In genomic region chr2:164519171-164519526, GRCm38 (mm10) we compare ENCODE assay signal across 29 mouse cellular contexts. TPM values are rescaled to one million over a fixed set of nuclear protein-coding genes. Genes with fewer than 3 reads are reported as not detected.
DNase-seq lines count a peak whose midpoint lies in the region; ATAC-seq and TF ChIP-seq lines count a peak whose summit lies in the region.
"Had no signal": no experiment of that assay in that cellular context is flagged by ENCODE, and none has a peak within 500 bp of the region (broad histone marks: within the 10 kb centered on the region; RNA-seq: fewer than 3 reads in every experiment).

No protein-coding gene starts in this region.

- 63% methylated on average over 6 of the region's 6 CpGs for WGBS in forebrain, embryonic 14.5 days
- WGBS in forebrain, embryonic 16.5 days = 51% methylated on average over 6 of the region's 6 CpGs
- WGBS in kidney, postnatal 0 days = 32% methylated on average over 6 of the region's 6 CpGs
- WGBS in kidney, embryonic 16.5 days = 34% methylated on average over 6 of the region's 6 CpGs
- 30% methylated on average over 6 of the region's 6 CpGs for WGBS in limb, embryonic 13.5 days
- 48% methylated on average over 6 of the region's 6 CpGs for WGBS in stomach, postnatal 0 days

- no peak overlapping the region for H3K4me3 ChIP-seq in forebrain, embryonic 14.5 days (ENCODE audit: low read depth, low read length)
- no peak overlapping the region for H3K4me3 ChIP-seq in forebrain, embryonic 16.5 days (replicated peaks; ENCODE audit: low read length)
- no peak overlapping the region for H3K4me3 ChIP-seq in kidney, postnatal 0 days (replicated peaks; ENCODE audit: low read depth, low read length)
- no peak overlapping the region for H3K4me3 ChIP-seq in kidney, embryonic 16.5 days (ENCODE audit: low read length)
- no peak overlapping the region for H3K4me3 ChIP-seq in limb, embryonic 13.5 days
- no peak overlapping the region for H3K4me3 ChIP-seq in stomach, postnatal 0 days (ENCODE audit: low read depth, low read length)
- H3K4me3 ChIP-seq: heart, adult 2 months; midbrain, embryonic 13.5 days had no signal

- peak; percentile 20 for DNase-seq in forebrain, embryonic 14.5 days (ENCODE audit: low spot score)
- peak; percentile 48 for DNase-seq in kidney, postnatal 0 days (ENCODE audit: low spot score)
- no peak for DNase-seq in stomach, postnatal 0 days (ENCODE audit: low spot score)
- DNase-seq in left cerebral cortex, adult 18-20 months (ENCODE audit: low spot score in 2 of 2) = no peak
- DNase-seq in layer of hippocampus, adult 11-12 months (ENCODE audit: low spot score) = no peak
- DNase-seq: cerebellum, adult 8-10 months; gastrocnemius, postnatal 10 days; heart, adult 2 months; kidney, postnatal 25 days; layer of hippocampus, adult 9-11 months; liver, postnatal 0 days; lung, postnatal 10 days; thymus, adult 2 months had no signal

- no peak for TF ChIP-seq CTCF in kidney, postnatal 0 days (IDR thresholded peaks at IDR 0.05; ENCODE audit: low read depth)
- TF ChIP-seq CTCF in stomach, postnatal 0 days (IDR thresholded peaks at IDR 0.05; ENCODE audit: low read depth) = no peak

- H3K9ac ChIP-seq in forebrain, embryonic 14.5 days (ENCODE audit: low read length) = no peak overlapping the region
- no peak overlapping the region for H3K9ac ChIP-seq in forebrain, embryonic 16.5 days (replicated peaks; ENCODE audit: low read depth, low read length)
- no peak overlapping the region for H3K9ac ChIP-seq in kidney, postnatal 0 days (ENCODE audit: low read depth, low read length)
- H3K9ac ChIP-seq in kidney, embryonic 16.5 days (replicated peaks; ENCODE audit: low read length) = no peak overlapping the region
- no peak overlapping the region for H3K9ac ChIP-seq in limb, embryonic 13.5 days
- H3K9ac ChIP-seq in stomach, postnatal 0 days (ENCODE audit: low read length) = no peak overlapping the region
- H3K9ac ChIP-seq: liver, postnatal 0 days; midbrain, embryonic 13.5 days had no signal

- H3K4me1 ChIP-seq in forebrain, embryonic 14.5 days (ENCODE audit: control insufficient read depth, insufficient read depth, low read length) = no peaks in the 10 kb centered on the region
- no peaks in the 10 kb centered on the region; the same call in 1 of the 2 replicates for H3K4me1 ChIP-seq in forebrain, embryonic 16.5 days (replicated peaks; ENCODE audit: control insufficient read depth, insufficient read depth, low read length)
- no peaks in the 10 kb centered on the region; the same call in 1 of the 2 replicates for H3K4me1 ChIP-seq in kidney, postnatal 0 days (replicated peaks; ENCODE audit: insufficient read depth, low read length)
- 0 out of 2 replicates have a peak, but pooled peaks cover 6% of the 10 kb centered on the region for H3K4me1 ChIP-seq in kidney, embryonic 16.5 days (ENCODE audit: insufficient read depth, low read length)
- peaks cover 30% of the 10 kb centered on the region for H3K4me1 ChIP-seq in limb, embryonic 13.5 days
- H3K4me1 ChIP-seq in stomach, postnatal 0 days (replicated peaks; ENCODE audit: control insufficient read depth, insufficient read depth) = no peaks in the 10 kb centered on the region
- H3K4me1 ChIP-seq: midbrain, embryonic 13.5 days had no signal

- H3K27me3 ChIP-seq in forebrain, embryonic 14.5 days (replicated peaks; ENCODE audit: control insufficient read depth, insufficient read depth, low read length) = no peaks in the 10 kb centered on the region
- H3K27me3 ChIP-seq in forebrain, embryonic 16.5 days (replicated peaks; ENCODE audit: control insufficient read depth, insufficient read depth, low read length) = no peaks in the 10 kb centered on the region
- H3K27me3 ChIP-seq in kidney, postnatal 0 days (ENCODE audit: insufficient read depth, low read length) = no peaks in the 10 kb centered on the region
- no peaks in the 10 kb centered on the region for H3K27me3 ChIP-seq in kidney, embryonic 16.5 days (ENCODE audit: insufficient read depth, low read length)
- 0 out of 2 replicates have a peak, but pooled peaks cover 4% of the 10 kb centered on the region for H3K27me3 ChIP-seq in limb, embryonic 13.5 days
- no peaks in the 10 kb centered on the region for H3K27me3 ChIP-seq in stomach, postnatal 0 days (ENCODE audit: control insufficient read depth, insufficient read depth, low read length)
- H3K27me3 ChIP-seq: midbrain, embryonic 13.5 days had no signal

- no peak overlapping the region for H3K4me2 ChIP-seq in forebrain, embryonic 14.5 days (ENCODE audit: low read length)
- H3K4me2 ChIP-seq in forebrain, embryonic 16.5 days (ENCODE audit: low read length) = no peak overlapping the region
- no peak overlapping the region for H3K4me2 ChIP-seq in kidney, postnatal 0 days (ENCODE audit: low read length)
- H3K4me2 ChIP-seq in kidney, embryonic 16.5 days (replicated peaks; ENCODE audit: low read depth, low read length) = no peak overlapping the region
- no peak overlapping the region for H3K4me2 ChIP-seq in limb, embryonic 13.5 days (replicated peaks)
- H3K4me2 ChIP-seq in stomach, postnatal 0 days (replicated peaks; ENCODE audit: low read depth) = no peak overlapping the region
- H3K4me2 ChIP-seq: midbrain, embryonic 13.5 days had no signal

- H3K36me3 ChIP-seq in forebrain, embryonic 14.5 days (ENCODE audit: control insufficient read depth, insufficient read depth, low read length) = no peaks in the 10 kb centered on the region
- no peaks in the 10 kb centered on the region for H3K36me3 ChIP-seq in forebrain, embryonic 16.5 days (ENCODE audit: control insufficient read depth, insufficient read depth)
- H3K36me3 ChIP-seq in kidney, postnatal 0 days (ENCODE audit: insufficient read depth, low read length) = no peaks in the 10 kb centered on the region
- H3K36me3 ChIP-seq in kidney, embryonic 16.5 days (ENCODE audit: insufficient read depth, low read length) = no peaks in the 10 kb centered on the region
- H3K36me3 ChIP-seq in limb, embryonic 13.5 days = no peaks in the 10 kb centered on the region
- H3K36me3 ChIP-seq in stomach, postnatal 0 days (ENCODE audit: control insufficient read depth, insufficient read depth, low read length) = no peaks in the 10 kb centered on the region
- H3K36me3 ChIP-seq: midbrain, embryonic 13.5 days had no signal

- ATAC-seq in forebrain, embryonic 14.5 days = peak; percentile 46
- ATAC-seq in forebrain, embryonic 16.5 days = no peak
- ATAC-seq in kidney, postnatal 0 days (replicated peaks; ENCODE audit: low FRiP score, low read depth) = no peak
- ATAC-seq in kidney, embryonic 16.5 days (ENCODE audit: low FRiP score, low TSS enrichment) = no peak
- peak; percentile 58 for ATAC-seq in limb, embryonic 13.5 days (ENCODE audit: low FRiP score, low read depth)
- no peak for ATAC-seq in stomach, postnatal 0 days (ENCODE audit: low FRiP score, low TSS enrichment)
- ATAC-seq: inflammation-experienced regulatory T-cells, adult 6 months; liver, postnatal 0 days; midbrain, embryonic 13.5 days had no signal

- no peak overlapping the region for H3K27ac ChIP-seq in forebrain, embryonic 14.5 days (ENCODE audit: low read depth, low read length)
- no peak overlapping the region for H3K27ac ChIP-seq in forebrain, embryonic 16.5 days (ENCODE audit: low read length)
- H3K27ac ChIP-seq in kidney, postnatal 0 days = no peak overlapping the region
- H3K27ac ChIP-seq in kidney, embryonic 16.5 days (ENCODE audit: low read length) = no peak overlapping the region
- peak overlapping the region; percentile 88 for H3K27ac ChIP-seq in limb, embryonic 13.5 days
- peak overlapping the region; percentile 71 for H3K27ac ChIP-seq in stomach, postnatal 0 days (replicated peaks)
- H3K27ac ChIP-seq: heart, adult 2 months; midbrain, embryonic 13.5 days had no signal

- no peak for TF ChIP-seq EP300 in stomach, postnatal 0 days (optimal IDR thresholded peaks at IDR 0.05)

- no peaks in the 10 kb centered on the region for H3K9me3 ChIP-seq in forebrain, embryonic 14.5 days (replicated peaks; ENCODE audit: control insufficient read depth, low read length)
- no peaks in the 10 kb centered on the region for H3K9me3 ChIP-seq in forebrain, embryonic 16.5 days (ENCODE audit: control insufficient read depth, low read length)
- H3K9me3 ChIP-seq in kidney, postnatal 0 days (replicated peaks; ENCODE audit: low read length) = no peaks in the 10 kb centered on the region
- H3K9me3 ChIP-seq in kidney, embryonic 16.5 days (ENCODE audit: low read length) = no peaks in the 10 kb centered on the region
- H3K9me3 ChIP-seq in limb, embryonic 13.5 days = peaks cover 11% of the 10 kb centered on the region; the same call in 1 of the 2 replicates
- H3K9me3 ChIP-seq in stomach, postnatal 0 days (ENCODE audit: control insufficient read depth, low read length) = no peaks in the 10 kb centered on the region
- H3K9me3 ChIP-seq: midbrain, embryonic 13.5 days had no signal

RNA-seq across cellular contexts. Expression of gene Pigt, which starts 21.8 kb away (rescaled TPM):
- polyA plus RNA-seq in forebrain, embryonic 14.5 days (2014; fragmentation: Nextera tagmentation; extraction: Ambion mirVana) = 66.8 and 72.2 TPM in 2 replicates
- 58.6 and 68.3 TPM in 2 replicates for polyA plus RNA-seq in forebrain, embryonic 16.5 days (2015; fragmentation: Nextera tagmentation; extraction: Ambion mirVana)
- 76.9 and 86.3 TPM in 2 replicates for polyA plus RNA-seq in kidney, postnatal 0 days (2015; fragmentation: Nextera tagmentation; extraction: Ambion mirVana)
- polyA plus RNA-seq in kidney, embryonic 16.5 days (2015; fragmentation: Nextera tagmentation; extraction: Ambion mirVana) = 70.7 and 75.8 TPM in 2 replicates
- 45.9 and 46.8 TPM in 2 replicates for polyA plus RNA-seq in limb, embryonic 13.5 days (2015; fragmentation: Nextera tagmentation; extraction: Ambion mirVana)
- polyA plus RNA-seq in stomach, postnatal 0 days (2015; fragmentation: Nextera tagmentation; extraction: Ambion mirVana) = 53.6 and 54.7 TPM in 2 replicates
- 10 to 100 TPM; 83.0 to 89.2 TPM for total RNA-seq in left cerebral cortex, adult 18-20 months (2021)

RNA-seq across cellular contexts. Expression of gene Dbndd2, which starts 33.2 kb away (rescaled TPM):
- 3.5 and 4.9 TPM in 2 replicates for polyA plus RNA-seq in forebrain, embryonic 14.5 days (2014; fragmentation: Nextera tagmentation; extraction: Ambion mirVana)
- polyA plus RNA-seq in forebrain, embryonic 16.5 days (2015; fragmentation: Nextera tagmentation; extraction: Ambion mirVana) = 5.3 and 9.2 TPM in 2 replicates
- polyA plus RNA-seq in kidney, postnatal 0 days (2015; fragmentation: Nextera tagmentation; extraction: Ambion mirVana) = 22.5 and 23.3 TPM in 2 replicates
- polyA plus RNA-seq in kidney, embryonic 16.5 days (2015; fragmentation: Nextera tagmentation; extraction: Ambion mirVana) = 12.6 and 18.2 TPM in 2 replicates
- polyA plus RNA-seq in limb, embryonic 13.5 days (2015; fragmentation: Nextera tagmentation; extraction: Ambion mirVana) = 1.4 and 2.3 TPM in 2 replicates
- 27.3 and 27.8 TPM in 2 replicates for polyA plus RNA-seq in stomach, postnatal 0 days (2015; fragmentation: Nextera tagmentation; extraction: Ambion mirVana)
- total RNA-seq in left cerebral cortex, adult 18-20 months (2021) = 100 to 1,000 TPM; 108 to 126 TPM

RNA-seq across cellular contexts. Expression of gene Wfdc2, which starts 43.1 kb away (rescaled TPM):
- polyA plus RNA-seq in forebrain, embryonic 14.5 days (2014; fragmentation: Nextera tagmentation; extraction: Ambion mirVana) = 5.2 and 5.8 TPM in 2 replicates
- polyA plus RNA-seq in forebrain, embryonic 16.5 days (2015; fragmentation: Nextera tagmentation; extraction: Ambion mirVana) = 1.4 and 3.0 TPM in 2 replicates
- polyA plus RNA-seq in kidney, postnatal 0 days (2015; fragmentation: Nextera tagmentation; extraction: Ambion mirVana) = 715 and 716 TPM in 2 replicates
- polyA plus RNA-seq in kidney, embryonic 16.5 days (2015; fragmentation: Nextera tagmentation; extraction: Ambion mirVana) = 399 and 441 TPM in 2 replicates
- polyA plus RNA-seq in limb, embryonic 13.5 days (2015; fragmentation: Nextera tagmentation; extraction: Ambion mirVana) = 30.4 and 36.0 TPM in 2 replicates
- 123 and 147 TPM in 2 replicates for polyA plus RNA-seq in stomach, postnatal 0 days (2015; fragmentation: Nextera tagmentation; extraction: Ambion mirVana)
- total RNA-seq in left cerebral cortex, adult 18-20 months (2021) = under 1 TPM in 1 of 2 experiments, not detected in 1; 0.59 TPM
- total RNA-seq: gastrocnemius, postnatal 10 days; megakaryocyte, adult 5-6 weeks had no signal
- polyA plus RNA-seq: inflammation-experienced regulatory T-cells, adult 6 months had no signal

RNA-seq across cellular contexts. Expression of gene Trp53tg5, which starts 45.6 kb away (rescaled TPM):
- not detected in 2 replicates for polyA plus RNA-seq in forebrain, embryonic 14.5 days (2014; fragmentation: Nextera tagmentation; extraction: Ambion mirVana)
- polyA plus RNA-seq in forebrain, embryonic 16.5 days (2015; fragmentation: Nextera tagmentation; extraction: Ambion mirVana) = not detected in 2 replicates
- not detected in 2 replicates for polyA plus RNA-seq in kidney, postnatal 0 days (2015; fragmentation: Nextera tagmentation; extraction: Ambion mirVana)
- not detected in 2 replicates for polyA plus RNA-seq in kidney, embryonic 16.5 days (2015; fragmentation: Nextera tagmentation; extraction: Ambion mirVana)
- not detected in 2 replicates for polyA plus RNA-seq in limb, embryonic 13.5 days (2015; fragmentation: Nextera tagmentation; extraction: Ambion mirVana)
- not detected in 2 replicates for polyA plus RNA-seq in stomach, postnatal 0 days (2015; fragmentation: Nextera tagmentation; extraction: Ambion mirVana)
- not detected for total RNA-seq in left cerebral cortex, adult 18-20 months (2021)
- total RNA-seq: adrenal gland, adult 18-20 months; adrenal gland, postnatal 4 days; gastrocnemius, postnatal 10 days; heart, adult 2 months; liver, adult 2 months; megakaryocyte, adult 5-6 weeks had no signal
- polyA plus RNA-seq: embryonic facial prominence, embryonic 11.5 days; frontal cortex, adult 2 months; heart, adult 2 months; heart, postnatal 0 days; hindbrain, embryonic 11.5 days; inflammation-experienced regulatory T-cells, adult 6 months; liver, adult 2 months; liver, postnatal 0 days; midbrain, embryonic 13.5 days; neural tube, embryonic 14.5 days; small intestine, adult 2 months; thymus, adult 2 months; urinary bladder, adult 2 months had no signal

RNA-seq across cellular contexts. Expression of gene Spint3, which starts 54.1 kb away (rescaled TPM):
- polyA plus RNA-seq in forebrain, embryonic 14.5 days (2014; fragmentation: Nextera tagmentation; extraction: Ambion mirVana) = not detected in 2 replicates
- polyA plus RNA-seq in forebrain, embryonic 16.5 days (2015; fragmentation: Nextera tagmentation; extraction: Ambion mirVana) = not detected in 2 replicates
- not detected in 2 replicates for polyA plus RNA-seq in kidney, postnatal 0 days (2015; fragmentation: Nextera tagmentation; extraction: Ambion mirVana)
- polyA plus RNA-seq in kidney, embryonic 16.5 days (2015; fragmentation: Nextera tagmentation; extraction: Ambion mirVana) = not detected in 2 replicates
- polyA plus RNA-seq in limb, embryonic 13.5 days (2015; fragmentation: Nextera tagmentation; extraction: Ambion mirVana) = not detected in 2 replicates
- polyA plus RNA-seq in stomach, postnatal 0 days (2015; fragmentation: Nextera tagmentation; extraction: Ambion mirVana) = not detected in 2 replicates
- not detected for total RNA-seq in left cerebral cortex, adult 18-20 months (2021)
- total RNA-seq: adrenal gland, adult 18-20 months; adrenal gland, postnatal 4 days; gastrocnemius, postnatal 10 days; heart, adult 2 months; liver, adult 2 months; megakaryocyte, adult 5-6 weeks had no signal
- polyA plus RNA-seq: embryonic facial prominence, embryonic 11.5 days; frontal cortex, adult 2 months; heart, adult 2 months; heart, postnatal 0 days; hindbrain, embryonic 11.5 days; inflammation-experienced regulatory T-cells, adult 6 months; liver, adult 2 months; liver, postnatal 0 days; midbrain, embryonic 13.5 days; neural tube, embryonic 14.5 days; small intestine, adult 2 months; thymus, adult 2 months had no signal

Comparison
In these comparisons a context has a peak if more than half of its experiments do, and no peak if none do; other contexts are left out.
1. ATAC-seq: peak in forebrain, embryonic 14.5 days (single experiment) and limb, embryonic 13.5 days (single experiment); none in forebrain, embryonic 16.5 days (single experiment), kidney, postnatal 0 days (single experiment), kidney, embryonic 16.5 days (single experiment) and stomach, postnatal 0 days (single experiment).
2. DNase-seq: peak in forebrain, embryonic 14.5 days (single experiment) and kidney, postnatal 0 days (single experiment); none in stomach, postnatal 0 days (single experiment), left cerebral cortex, adult 18-20 months (0 of 2) and layer of hippocampus, adult 11-12 months (single experiment).
3. H3K27ac ChIP-seq: peak in limb, embryonic 13.5 days (single experiment) and stomach, postnatal 0 days (single experiment); none in forebrain, embryonic 14.5 days (single experiment), forebrain, embryonic 16.5 days (single experiment), kidney, postnatal 0 days (single experiment) and kidney, embryonic 16.5 days (single experiment).